13 mouse cellular contexts compared by ENCODE assay signal in the genomic region with DNA sequence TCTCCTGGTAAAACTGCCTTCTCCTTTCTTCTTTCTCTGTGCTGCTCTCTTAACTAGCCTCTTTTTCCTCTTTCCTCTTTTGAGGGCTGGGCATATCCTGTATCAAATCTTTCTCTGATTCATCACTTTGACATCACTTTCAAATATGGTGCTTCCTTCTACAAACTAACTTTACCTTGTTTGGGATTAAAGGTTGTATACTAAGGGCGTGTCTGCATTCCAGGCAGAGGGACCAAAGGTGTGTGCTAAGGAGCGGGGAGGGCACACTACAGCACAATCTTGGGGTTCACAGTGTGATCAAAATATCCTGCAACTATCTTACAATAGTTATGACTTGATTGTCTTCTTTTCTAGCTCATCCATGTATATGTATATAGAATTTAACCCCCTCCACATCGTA. TPM values are rescaled to one million over a fixed set of nuclear protein-coding genes. Genes with fewer than 3 reads are reported as not detected.
DNase-seq lines count a peak whose midpoint lies in the region; ATAC-seq and TF ChIP-seq lines count a peak whose summit lies in the region.
"Had no signal": no experiment of that assay in that cellular context is flagged by ENCODE, and none has a peak within 500 bp of the region (broad histone marks: within the 10 kb centered on the region; RNA-seq: fewer than 3 reads in every experiment).

No protein-coding gene starts in this region.

- no peak for TF ChIP-seq CTCF in kidney, postnatal 0 days (IDR thresholded peaks at IDR 0.05; ENCODE audit: low read depth)
- no peak for TF ChIP-seq CTCF in E14TG2a.4 (conservative IDR thresholded peaks at IDR 0.05; ENCODE audit: low read length)
- TF ChIP-seq CTCF in bone marrow macrophage, adult 2 months (IDR thresholded peaks at IDR 0.05; ENCODE audit: low read depth, low read length), result no peak
- no peak for TF ChIP-seq CTCF in liver, embryonic 14.5 days (IDR thresholded peaks at IDR 0.05; ENCODE audit: low read depth)

- H3K9me3 ChIP-seq in kidney, postnatal 0 days (replicated peaks; ENCODE audit: low read length), result no peaks in the 10 kb centered on the region
- H3K9me3 ChIP-seq in E14TG2a.4 (ENCODE audit: low read length), result no peaks in the 10 kb centered on the region
- no peaks in the 10 kb centered on the region for H3K9me3 ChIP-seq in liver, embryonic 14.5 days (ENCODE audit: control insufficient read depth, low read length)
- H3K9me3 ChIP-seq: midbrain, embryonic 10.5 days had no signal

- no peaks in the 10 kb centered on the region for H3K36me3 ChIP-seq in kidney, postnatal 0 days (ENCODE audit: insufficient read depth, low read length)
- H3K36me3 ChIP-seq in E14TG2a.4 (ENCODE audit: insufficient read depth, low read length), result peaks cover 25% of the 10 kb centered on the region
- H3K36me3 ChIP-seq in liver, embryonic 14.5 days (replicated peaks; ENCODE audit: control insufficient read depth, insufficient read depth, low read depth), result peaks cover 11% of the 10 kb centered on the region

- peaks cover 15% of the 10 kb centered on the region; the same call in 1 of the 2 replicates for H3K4me1 ChIP-seq in kidney, postnatal 0 days (replicated peaks; ENCODE audit: insufficient read depth, low read length)
- H3K4me1 ChIP-seq in E14TG2a.4 (replicated peaks; ENCODE audit: low read depth, low read length), result peaks cover 36% of the 10 kb centered on the region
- peaks cover 19% of the 10 kb centered on the region for H3K4me1 ChIP-seq in bone marrow macrophage, adult 2 months (ENCODE audit: control insufficient read depth, insufficient read depth, low read length)
- peaks cover 9 to 23% of the 10 kb centered on the region in 2 experiments for H3K4me1 ChIP-seq in liver, embryonic 14.5 days (replicated peaks; ENCODE audit: control insufficient read depth in 2 of 2, insufficient read depth in 2 of 2, low read length in 1 of 2)

- no peak for ATAC-seq in kidney, postnatal 0 days (replicated peaks; ENCODE audit: low FRiP score, low read depth)
- no peak for ATAC-seq in liver, embryonic 14.5 days (ENCODE audit: insufficient read depth)

- no peak overlapping the region for H3K4me3 ChIP-seq in kidney, postnatal 0 days (replicated peaks; ENCODE audit: low read depth, low read length)
- peak overlapping the region; percentile 93; the same call in 1 of the 2 replicates for H3K4me3 ChIP-seq in E14TG2a.4 (replicated peaks; ENCODE audit: low read length)
- H3K4me3 ChIP-seq in bone marrow macrophage, adult 2 months (ENCODE audit: insufficient read depth, low read length), result peak overlapping the region; percentile 28; the same call in 1 of the 2 replicates
- H3K4me3 ChIP-seq in liver, embryonic 14.5 days (ENCODE audit: insufficient read depth in 1 of 2, low read depth in 2 of 2, low read length in 2 of 2), result no peak overlapping the region

- H3K27ac ChIP-seq in kidney, postnatal 0 days, result 0 out of 2 replicates have a peak overlapping the region, but pooled peaks have one; percentile 8
- H3K27ac ChIP-seq in bone marrow macrophage, adult 2 months (ENCODE audit: insufficient read depth, low read depth, low read length), result no peak overlapping the region
- H3K27ac ChIP-seq in liver, embryonic 14.5 days, result no peak overlapping the region
- H3K27ac ChIP-seq: midbrain, embryonic 10.5 days had no signal

- no peaks in the 10 kb centered on the region for H3K27me3 ChIP-seq in kidney, postnatal 0 days (ENCODE audit: insufficient read depth, low read length)
- H3K27me3 ChIP-seq in E14TG2a.4 (ENCODE audit: insufficient read depth, low read length), result no peaks in the 10 kb centered on the region
- H3K27me3 ChIP-seq in liver, embryonic 14.5 days (ENCODE audit: control insufficient read depth, insufficient read depth, low read length), result no peaks in the 10 kb centered on the region

- no peak for TF ChIP-seq POLR2A in bone marrow macrophage, adult 2 months (IDR thresholded peaks at IDR 0.05; ENCODE audit: borderline replicate concordance, low read depth, low read length)

- H3K4me2 ChIP-seq in kidney, postnatal 0 days (ENCODE audit: low read length), result peak overlapping the region; percentile 24; the same call in 1 of the 2 replicates
- H3K4me2 ChIP-seq in liver, embryonic 14.5 days (ENCODE audit: low read depth), result peak overlapping the region; percentile 100

- 89% methylated on average over 3 of the region's 3 CpGs for WGBS in kidney, postnatal 0 days
- WGBS in liver, embryonic 14.5 days (ENCODE audit: insufficient replicate concordance), result 89% methylated on average over 3 of the region's 3 CpGs

- 0 out of 2 replicates have a peak overlapping the region, but pooled peaks have one; percentile 10 for H3K9ac ChIP-seq in kidney, postnatal 0 days (ENCODE audit: low read depth, low read length)
- 0 out of 2 replicates have a peak overlapping the region, but pooled peaks have one; percentile 3 for H3K9ac ChIP-seq in liver, embryonic 14.5 days (replicated peaks)

- no peak for DNase-seq in kidney, postnatal 0 days (ENCODE audit: low spot score)
- DNase-seq in kidney, postnatal 4 days, result no peak
- DNase-seq in liver, embryonic 14.5 days (ENCODE audit: low read depth in 3 of 3, low spot score in 3 of 3), result no peak
- DNase-seq in adrenal gland, adult 2 months, result no peak
- no peak for DNase-seq in adrenal gland, postnatal 14 days
- no peak for DNase-seq in left cerebral cortex, adult 11 months (ENCODE audit: low spot score)
- DNase-seq: adrenal gland, postnatal 36 days; kidney, adult 8-10 months; right cerebral cortex, postnatal 4 days; thymus, adult 18-20 months had no signal

- no peak for TF ChIP-seq EP300 in liver, embryonic 14.5 days (IDR thresholded peaks at IDR 0.05; ENCODE audit: low read depth)

RNA-seq across cellular contexts. Expression of a gene that starts 1.8 kb away (rescaled TPM):
- polyA plus RNA-seq in kidney, postnatal 0 days (2015; fragmentation: Nextera tagmentation; extraction: Ambion mirVana), result 90.2 and 95.4 TPM in 2 replicates
- 77.9 and 82.5 TPM in 2 replicates for polyA plus RNA-seq in bone marrow macrophage, adult 2 months (2012; ENCODE audit: insufficient read depth, insufficient read length, missing spikeins)
- 10.7 and 17.1 TPM in 2 replicates for polyA plus RNA-seq in liver, embryonic 14.5 days (2012; rRNA removed)
- 23.6 and 24.7 TPM in 2 replicates for polyA plus RNA-seq in liver, embryonic 14.5 days (2014; fragmentation: Nextera tagmentation; extraction: Ambion mirVana)
- total RNA-seq in adrenal gland, adult 2 months (2021), result 10 to 100 TPM; 38.7 to 39.3 TPM
- 1.00 and 1.0 TPM in 2 replicates for polyA plus RNA-seq in adrenal gland, adult 2 months (2012; rRNA removed)
- 41.1 and 42.2 TPM in 2 replicates for total RNA-seq in adrenal gland, postnatal 14 days (2021)

Comparison
In these comparisons a context has a peak if more than half of its experiments do, and no peak if none do; other contexts are left out.
1. H3K4me3 ChIP-seq: peak in E14TG2a.4 (single experiment) and bone marrow macrophage, adult 2 months (single experiment); none in kidney, postnatal 0 days (single experiment) and liver, embryonic 14.5 days (0 of 2).